Comparison of ENCODE assay signal across 8 mouse cellular contexts in the genomic region with DNA sequence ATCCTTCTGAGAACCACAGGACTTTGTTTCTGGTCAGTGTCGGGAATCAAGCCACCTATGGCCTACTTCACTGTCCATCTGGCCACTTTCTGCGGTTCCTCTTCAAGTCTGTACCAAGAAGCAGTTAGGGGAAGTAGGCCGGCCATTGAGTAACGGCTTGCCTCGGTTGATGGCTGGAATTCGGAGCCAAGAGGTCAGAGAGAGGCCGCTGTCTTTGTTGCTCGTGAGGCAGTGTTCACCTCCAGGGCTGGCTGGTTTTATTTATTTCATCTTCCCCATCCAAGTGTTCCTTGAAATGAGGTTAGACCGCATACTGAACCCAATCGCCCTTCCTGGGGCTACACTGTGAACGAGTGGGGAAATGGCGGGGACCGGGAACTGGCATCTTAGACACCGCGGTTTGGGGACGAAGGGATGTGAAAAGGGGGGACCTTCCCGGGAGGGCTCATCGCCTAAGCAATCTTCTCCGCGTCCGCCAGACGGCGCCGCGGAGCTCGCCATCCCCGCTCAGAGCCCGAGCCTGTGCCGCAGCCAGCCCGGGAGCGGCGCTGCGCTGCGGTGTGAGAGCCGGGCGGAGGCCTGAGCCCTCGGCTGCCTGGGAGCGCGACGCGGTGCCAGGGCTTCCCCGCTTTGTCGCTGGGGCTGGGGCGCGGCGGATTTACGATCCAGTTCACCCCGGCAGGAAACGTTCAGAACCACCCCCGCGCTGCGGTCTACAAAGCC. TPM values are rescaled to one million over a fixed set of nuclear protein-coding genes. Genes with fewer than 3 reads are reported as not detected.
DNase-seq lines count a peak whose midpoint lies in the region; ATAC-seq and TF ChIP-seq lines count a peak whose summit lies in the region.

A gene (plus strand): TSS at position 595 of the 723 bp plus-strand sequence.

- H3K4me1 ChIP-seq in MEL (ENCODE audit: control insufficient read depth in 1 of 2, insufficient read depth in 2 of 2, low read length in 2 of 2): peaks cover 2 to 19% of the 10 kb centered on the region in 2 experiments; a peak in 3 of 4 replicates
- peaks cover 3% of the 10 kb centered on the region; the same call in 1 of the 2 replicates for H3K4me1 ChIP-seq in forebrain, embryonic 14.5 days (ENCODE audit: control insufficient read depth, insufficient read depth, low read length)
- H3K4me1 ChIP-seq in lung, embryonic 16.5 days (replicated peaks; ENCODE audit: control insufficient read depth, insufficient read depth, low read length): peaks cover 17% of the 10 kb centered on the region
- peaks cover 19% of the 10 kb centered on the region for H3K4me1 ChIP-seq in olfactory bulb, adult 2 months (ENCODE audit: control insufficient read depth, insufficient read depth, low read length)

- TF ChIP-seq CTCF in MEL (IDR thresholded peaks at IDR 0.05 in 2 of 3, conservative IDR thresholded peaks at IDR 0.05 in 1 of 3; ENCODE audit: control insufficient read depth in 1 of 3, insufficient read depth in 1 of 3, low read depth in 2 of 3, low read length in 3 of 3, poor library complexity in 1 of 3, severe bottlenecking in 1 of 3): peak; percentile 89 to 97 (median 91)
- peak; percentile 92 for TF ChIP-seq CTCF in olfactory bulb, adult 2 months (IDR thresholded peaks at IDR 0.05; ENCODE audit: insufficient read depth, low read depth, low read length)

- peaks cover 26% of the 10 kb centered on the region for H3K79me2 ChIP-seq in MEL (ENCODE audit: control insufficient read depth, insufficient read depth, low read length, poor library complexity)

- no peaks in the 10 kb centered on the region for H3K9me3 ChIP-seq in MEL (replicated peaks; ENCODE audit: insufficient read depth, low read length)
- no peaks in the 10 kb centered on the region for H3K9me3 ChIP-seq in forebrain, embryonic 14.5 days (replicated peaks; ENCODE audit: control insufficient read depth, low read length)
- H3K9me3 ChIP-seq in lung, embryonic 16.5 days (ENCODE audit: control insufficient read depth, low read length): no peaks in the 10 kb centered on the region

- peak in 1 of 2 experiments; percentile 34; a peak in 1 of 4 replicates for TF ChIP-seq POLR2A in MEL (IDR thresholded peaks at IDR 0.05; ENCODE audit: control insufficient read depth in 1 of 2, insufficient read depth in 1 of 2, low read depth in 1 of 2, low read length in 2 of 2, poor library complexity in 1 of 2)
- TF ChIP-seq POLR2A in olfactory bulb, adult 2 months (IDR thresholded peaks at IDR 0.05; ENCODE audit: insufficient read depth, low read depth, low read length): peak; percentile 75

- peak within 1 kb of the TSS; percentile 67 to 68 for H3K4me3 ChIP-seq in MEL (ENCODE audit: control insufficient read depth in 1 of 2, insufficient read depth in 1 of 2, low read depth in 2 of 2, low read length in 2 of 2)
- H3K4me3 ChIP-seq in forebrain, embryonic 14.5 days (ENCODE audit: low read depth, low read length): peak within 1 kb of the TSS; percentile 74
- peak within 1 kb of the TSS; percentile 62 for H3K4me3 ChIP-seq in lung, embryonic 16.5 days (ENCODE audit: low read length)
- H3K4me3 ChIP-seq in olfactory bulb, adult 2 months (ENCODE audit: insufficient read depth, low read depth, low read length): peak within 1 kb of the TSS; percentile 83

- peak in 1 of 2 experiments; percentile 12; a peak in 1 of 4 replicates for TF ChIP-seq EP300 in MEL (IDR thresholded peaks at IDR 0.05; ENCODE audit: low read depth in 1 of 2, low read length in 2 of 2)

- H3K27ac ChIP-seq in MEL (ENCODE audit: control insufficient read depth, low read depth, low read length): peak within 1 kb of the TSS; percentile 88
- peak within 1 kb of the TSS; percentile 78 for H3K27ac ChIP-seq in forebrain, embryonic 14.5 days (ENCODE audit: low read depth, low read length)
- 0 out of 2 replicates have a peak within 1 kb of the TSS, but pooled peaks have one; percentile 27 for H3K27ac ChIP-seq in lung, embryonic 16.5 days (ENCODE audit: low read length)
- H3K27ac ChIP-seq in olfactory bulb, adult 2 months (ENCODE audit: insufficient read depth, low read depth, low read length): peak within 1 kb of the TSS; percentile 88

- ATAC-seq in forebrain, embryonic 14.5 days: peak; percentile 92
- ATAC-seq in lung, embryonic 16.5 days (ENCODE audit: low read depth): peak; percentile 91

- peak; percentile 90 for DNase-seq in MEL (ENCODE audit: low read depth, low spot score)
- peak; percentile 85 for DNase-seq in cerebellum, adult 11 months
- DNase-seq in forebrain, embryonic 14.5 days (ENCODE audit: low spot score): peak; percentile 93
- peak; percentile 79 for DNase-seq in heart, postnatal 4 days
- DNase-seq in layer of hippocampus, adult 9-11 months: peak; percentile 73
- peak; percentile 86 for DNase-seq in thymus, postnatal 14 days

- peak within 1 kb of the TSS; percentile 91 for H3K9ac ChIP-seq in MEL (ENCODE audit: control insufficient read depth, low read depth, low read length, poor library complexity, severe bottlenecking)
- peak within 1 kb of the TSS; percentile 91 for H3K9ac ChIP-seq in forebrain, embryonic 14.5 days (ENCODE audit: low read length)
- peak within 1 kb of the TSS; percentile 67 for H3K9ac ChIP-seq in lung, embryonic 16.5 days (ENCODE audit: low read length)

- H3K4me2 ChIP-seq in forebrain, embryonic 14.5 days (ENCODE audit: low read length): peak within 1 kb of the TSS; percentile 98
- H3K4me2 ChIP-seq in lung, embryonic 16.5 days (ENCODE audit: low read depth, low read length): peak within 1 kb of the TSS; percentile 100

- 3% methylated on average over 50 of the region's 52 CpGs for WGBS in forebrain, embryonic 14.5 days
- WGBS in lung, embryonic 16.5 days: 3% methylated on average over 52 of the region's 52 CpGs
- WGBS in olfactory bulb, adult 2 months: 3% methylated on average over 52 of the region's 52 CpGs

- peaks cover 2 to 15% of the 10 kb centered on the region in 2 experiments; a peak in 2 of 4 replicates for H3K36me3 ChIP-seq in MEL (ENCODE audit: control insufficient read depth in 1 of 2, insufficient read depth in 2 of 2, low read length in 2 of 2)
- no peaks in the 10 kb centered on the region for H3K36me3 ChIP-seq in forebrain, embryonic 14.5 days (ENCODE audit: control insufficient read depth, insufficient read depth, low read length)
- no peaks in the 10 kb centered on the region for H3K36me3 ChIP-seq in lung, embryonic 16.5 days (ENCODE audit: control insufficient read depth, insufficient read depth, low read length)

- TF ChIP-seq RAD21 in MEL (IDR thresholded peaks at IDR 0.05; ENCODE audit: low read depth, low read length): peak; percentile 40

- no peaks in the 10 kb centered on the region for H3K27me3 ChIP-seq in MEL (ENCODE audit: control insufficient read depth in 1 of 2, insufficient read depth in 2 of 2, low read length in 2 of 2)
- peaks cover 38% of the 10 kb centered on the region for H3K27me3 ChIP-seq in forebrain, embryonic 14.5 days (replicated peaks; ENCODE audit: control insufficient read depth, insufficient read depth, low read length)
- H3K27me3 ChIP-seq in lung, embryonic 16.5 days (ENCODE audit: control insufficient read depth, insufficient read depth, low read depth, low read length): peaks cover 51% of the 10 kb centered on the region

TF ChIP-seq in MEL, 35 proteins besides CTCF, POLR2A, EP300 and RAD21 (continues in another document):
- TF ChIP-seq TBP (IDR thresholded peaks at IDR 0.05; ENCODE audit: low read depth, low read length) (peak; percentile 73), CHD2 (IDR thresholded peaks at IDR 0.05; ENCODE audit: low read length) (no peak), ZC3H11A (IDR thresholded peaks at IDR 0.05; ENCODE audit: low read depth, low read length) (peak; percentile 63), E2F4 (IDR thresholded peaks at IDR 0.05; ENCODE audit: borderline replicate concordance, low read depth, low read length) (no peak), POLR2AphosphoS5 (IDR thresholded peaks at IDR 0.05; ENCODE audit: borderline replicate concordance, low read depth, low read length) (no peak), UBTF (IDR thresholded peaks at IDR 0.05; ENCODE audit: borderline replicate concordance, insufficient read depth, low read depth, low read length) (peak; percentile 98; the same call in 1 of the 2 replicates), USF1 (IDR thresholded peaks at IDR 0.05; ENCODE audit: low read depth, low read length) (no peak), MXI1 (IDR thresholded peaks at IDR 0.05; ENCODE audit: low read depth, low read length) (no peak; the same call in 1 of the 2 replicates), NRF1 (IDR thresholded peaks at IDR 0.05; ENCODE audit: insufficient read depth, low read depth, low read length, poor library complexity, severe bottlenecking) (0 out of 2 replicates have a peak, but pooled peaks have one; percentile 11), HCFC1 (IDR thresholded peaks at IDR 0.05; ENCODE audit: low read depth, low read length) (0 out of 2 replicates have a peak, but pooled peaks have one; percentile 9), BHLHE40 (IDR thresholded peaks at IDR 0.05; ENCODE audit: borderline replicate concordance, low read depth, low read length) (no peak), MEF2A (IDR thresholded peaks at IDR 0.05; ENCODE audit: extremely low read depth, insufficient replicate concordance, low read depth, low read length, poor library complexity, severe bottlenecking) (no peak), NELFE (IDR thresholded peaks at IDR 0.05; ENCODE audit: low read depth, low read length) (peak; percentile 44; the same call in 1 of the 2 replicates), ETS1 (IDR thresholded peaks at IDR 0.05; ENCODE audit: low read depth, low read length) (0 out of 2 replicates have a peak, but pooled peaks have one; percentile 4), MYC (IDR thresholded peaks at IDR 0.05; ENCODE audit: low read depth, low read length) (no peak), MAFK (IDR thresholded peaks at IDR 0.05; ENCODE audit: borderline replicate concordance, low read depth, low read length) (no peak), POLR2AphosphoS2 (IDR thresholded peaks at IDR 0.05; ENCODE audit: low read length) (no peak), TAL1 (IDR thresholded peaks at IDR 0.05; ENCODE audit: low read length) (no peak), GATA1 (IDR thresholded peaks at IDR 0.05; ENCODE audit: low read depth, low read length) (no peak), TCF12 (IDR thresholded peaks at IDR 0.05; ENCODE audit: low read depth, low read length) (peak; percentile 40; the same call in 1 of the 2 replicates)

RNA-seq across cellular contexts. Expression of the gene that starts here (rescaled TPM):
- total RNA-seq in MEL (2012; rRNA removed): 23.7 and 24.6 TPM in 2 replicates
- polyA plus RNA-seq in MEL (2012; ENCODE audit: insufficient read depth in 1 of 2, insufficient read length in 2 of 2, low read depth in 1 of 2, low replicate concordance in 2 of 2, missing spikeins in 1 of 2): 10 to 100 TPM; 65.8 to 66.0 TPM
- polyA plus RNA-seq in forebrain, embryonic 14.5 days (2014; fragmentation: Nextera tagmentation; extraction: Ambion mirVana): 30.7 and 46.8 TPM in 2 replicates
- total RNA-seq in heart, postnatal 4 days (2021): 1 to 10 TPM; 2.2 to 2.7 TPM
- polyA plus RNA-seq in lung, embryonic 16.5 days (2015; fragmentation: Nextera tagmentation; extraction: Ambion mirVana): 3.5 and 5.2 TPM in 2 replicates
- polyA plus RNA-seq in olfactory bulb, adult 2 months (2012; ENCODE audit: insufficient read depth, insufficient read length, low replicate concordance, missing spikeins): not detected in 2 replicates

Comparison
In these comparisons a context has a peak if more than half of its experiments do, and no peak if none do; other contexts are left out.
1. Peak in every context shown above with its lines: DNase-seq, ATAC-seq, H3K4me3 ChIP-seq and H3K27ac ChIP-seq.
2. H3K27ac ChIP-seq: peak in every context shown above with its lines; median percentile 88 in MEL; 88 in olfactory bulb, adult 2 months; 78 in forebrain, embryonic 14.5 days; 27 in lung, embryonic 16.5 days.